Mouse (Mus musculus) hindbrain, embryonic 11.5 days (tissue): ENCODE measurements at regions not wholly inside any gene's neighbourhood (a gene's known extent, or its start where the extent isn't known, plus 50 kb on each side); places are given as distances from the start of the nearest gene placed in this dataset.

ENCODE experiments used
- ATAC-seq: fragments of 200-750 bp; cut with Nextera tagmentation; 2 replicates; pipeline ENCODE4 v1.8.0; 2017; ENCODE audit warnings: mild to moderate bottlenecking, moderate TSS enrichment, moderate library complexity; ENCODE audit not compliant: low FRiP score
- DNase-seq: peaks from one replicate; pipeline ENCODE4 v3.0.0-alpha.2; 2015; ENCODE audit warnings: low spot score
- H3K27ac ChIP-seq: fragments of 300-500 bp; sonication (generic); 2 replicates; pipeline ENCODE4 v1.5.1; 2014; ENCODE audit warnings: mild to moderate bottlenecking, low read depth, low read length
- H3K27me3 ChIP-seq: fragments of 300-500 bp; sonication (generic); 2 replicates; pipeline ENCODE4 v1.6.1; 2014; ENCODE audit warnings: mild to moderate bottlenecking, low read length, moderate library complexity, mixed read lengths; ENCODE audit not compliant: control insufficient read depth, insufficient read depth
- H3K36me3 ChIP-seq: fragments of 300-500 bp; sonication (generic); 2 replicates; pipeline ENCODE4 v1.6.1; 2014; ENCODE audit warnings: mild to moderate bottlenecking, low read length, moderate library complexity, mixed read lengths; ENCODE audit not compliant: control insufficient read depth, insufficient read depth
- H3K4me1 ChIP-seq: fragments of 300-500 bp; sonication (generic); replicated peaks from 2 replicates; pipeline ENCODE4 v1.6.1; 2014; ENCODE audit warnings: low read length, mixed read lengths; ENCODE audit not compliant: control insufficient read depth, insufficient read depth
- H3K4me2 ChIP-seq: fragments of 300-500 bp; sonication (generic); replicated peaks from 2 replicates; pipeline ENCODE4 v1.6.1; 2014; ENCODE audit warnings: mild to moderate bottlenecking, low read depth, low read length
- H3K4me3 ChIP-seq: fragments of 300-500 bp; sonication (generic); 2 replicates; pipeline ENCODE4 v1.5.1; 2014; ENCODE audit warnings: low read depth, low read length
- H3K9ac ChIP-seq: fragments of 300-500 bp; sonication (generic); 2 replicates; pipeline ENCODE4 v1.6.1; 2014; ENCODE audit warnings: low read depth, low read length
- H3K9me3 ChIP-seq: fragments of 300-500 bp; sonication (generic); 2 replicates; pipeline ENCODE4 v1.6.1; 2016; ENCODE audit warnings: low read length; ENCODE audit not compliant: control insufficient read depth
- WGBS: fragments of 180-500 bp; shearing (Covaris S2); extraction: QIAGEN DNeasy Blood & Tissue Kit; methylation state at CpG from one replicate; pipeline ENCODE4 v1.1.7; 2014; 5-methylcytosine and 5-hydroxymethylcytosine counted together

DNA sequence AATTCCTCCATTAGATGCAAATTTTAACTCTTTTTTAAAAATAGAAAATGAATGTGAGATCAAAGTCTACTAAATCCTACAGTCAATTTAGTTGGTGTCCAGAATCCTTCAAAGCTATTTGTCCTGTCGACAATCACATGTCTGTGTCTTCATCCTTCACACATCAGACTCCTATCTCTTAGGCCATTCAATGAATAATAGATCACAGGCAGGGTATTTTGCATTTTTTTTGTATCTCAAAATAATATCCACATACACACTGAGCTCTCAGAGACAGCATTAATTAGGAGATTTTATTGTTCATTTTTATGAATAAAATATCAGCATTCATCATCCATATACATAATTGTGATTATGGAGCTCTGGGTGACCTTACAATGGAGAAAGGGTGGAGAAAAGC is 427.2 kb downstream of the Hao1 start:
- Histone ChIP-seq H3K4me1 (no peaks in the 10 kb centered on the region), H3K9ac (no peak overlapping the region), H3K36me3 (no peaks in the 10 kb centered on the region), H3K4me2 (no peak overlapping the region), H3K4me3 (no peak overlapping the region), H3K27me3 (no peaks in the 10 kb centered on the region), H3K27ac (no peak overlapping the region), H3K9me3 (no peaks in the 10 kb centered on the region)
- DNase-seq (no peak), ATAC-seq (no peak)
- 76% methylated on average over 1 of the region's 1 CpGs for WGBS

DNA sequence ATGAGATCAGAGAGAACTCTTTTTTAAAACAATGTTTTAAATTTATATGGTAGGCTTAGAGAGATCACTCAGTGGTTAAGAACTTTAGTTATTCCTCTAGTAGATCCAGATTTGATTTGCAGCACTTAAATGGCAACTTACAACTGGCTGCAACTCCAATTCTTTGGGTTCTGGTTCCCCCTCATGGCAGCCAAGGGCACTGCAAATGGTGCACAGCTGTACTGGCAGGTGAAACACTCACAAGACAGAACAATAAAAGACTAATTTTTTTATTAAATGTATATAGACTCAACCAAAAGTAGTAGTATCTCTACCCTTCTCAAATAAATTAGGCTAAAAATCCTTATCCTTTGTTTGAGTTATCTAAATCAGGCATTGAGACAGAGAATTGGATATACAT is 446.9 kb downstream of the Hao1 start:
- Histone ChIP-seq H3K9me3 (no peaks in the 10 kb centered on the region), H3K4me3 (no peak overlapping the region), H3K4me1 (no peaks in the 10 kb centered on the region), H3K9ac (no peak overlapping the region), H3K36me3 (no peaks in the 10 kb centered on the region), H3K27ac (no peak overlapping the region), H3K4me2 (no peak overlapping the region), H3K27me3 (no peaks in the 10 kb centered on the region)
- DNase-seq, result no peak
- no peak for ATAC-seq

DNA sequence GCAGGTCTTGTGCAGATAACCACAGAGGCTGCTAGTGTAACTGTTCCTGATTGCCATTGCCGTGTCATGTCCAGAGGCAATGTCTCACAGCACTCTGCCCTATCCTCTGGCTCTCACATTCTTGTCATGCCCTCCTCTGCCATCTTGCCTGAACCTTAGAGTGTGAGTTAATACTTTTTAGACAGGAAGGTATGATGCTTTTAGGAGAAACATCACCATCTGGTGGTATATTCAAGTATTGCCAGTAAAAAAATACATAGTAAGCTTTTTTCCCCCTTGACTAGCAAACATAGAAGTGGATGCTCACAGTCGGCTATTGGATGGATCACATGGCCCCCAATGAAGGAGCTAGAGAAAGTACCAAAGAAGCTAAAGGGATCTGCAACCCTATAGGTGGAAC is 465.8 kb downstream of the Hao1 start:
- Histone ChIP-seq H3K9me3 (no peaks in the 10 kb centered on the region), H3K4me2 (no peak overlapping the region), H3K4me3 (no peak overlapping the region), H3K27ac (no peak overlapping the region), H3K4me1 (no peaks in the 10 kb centered on the region), H3K36me3 (no peaks in the 10 kb centered on the region), H3K27me3 (no peaks in the 10 kb centered on the region), H3K9ac (no peak overlapping the region)
- ATAC-seq (no peak), DNase-seq (no peak)
- WGBS, result 81% methylated on average over 2 of the region's 2 CpGs

DNA sequence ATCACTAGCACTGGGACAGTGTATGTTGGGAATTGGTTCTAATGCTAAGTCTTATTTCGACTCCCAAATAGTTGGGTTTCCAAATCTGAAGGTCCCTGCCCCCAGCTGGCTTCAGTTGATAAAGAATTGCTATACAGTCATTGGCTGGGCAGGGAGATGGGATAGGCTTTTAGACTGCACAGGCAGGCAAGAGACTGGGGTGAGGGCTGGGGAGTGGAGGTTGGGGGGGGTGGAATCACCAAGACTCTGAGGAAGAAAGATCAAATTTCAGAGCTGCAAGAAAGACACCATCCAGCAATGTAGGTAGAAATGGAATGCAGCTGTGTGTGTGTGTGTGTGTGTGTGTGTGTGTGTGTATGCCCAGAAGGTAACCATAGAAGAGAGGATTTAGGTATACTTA is 474.0 kb downstream of the Hao1 start:
- ATAC-seq (no peak), DNase-seq (no peak)
- no peaks in the 10 kb centered on the region for H3K27me3 ChIP-seq
- no peaks in the 10 kb centered on the region for H3K9me3 ChIP-seq
- 86% methylated on average over 1 of the region's 1 CpGs for WGBS
- no peak overlapping the region for H3K9ac ChIP-seq
- H3K27ac ChIP-seq, result no peak overlapping the region
- no peaks in the 10 kb centered on the region for H3K4me1 ChIP-seq
- H3K4me3 ChIP-seq, result no peak overlapping the region
- H3K4me2 ChIP-seq, result no peak overlapping the region
- H3K36me3 ChIP-seq, result no peaks in the 10 kb centered on the region

DNA sequence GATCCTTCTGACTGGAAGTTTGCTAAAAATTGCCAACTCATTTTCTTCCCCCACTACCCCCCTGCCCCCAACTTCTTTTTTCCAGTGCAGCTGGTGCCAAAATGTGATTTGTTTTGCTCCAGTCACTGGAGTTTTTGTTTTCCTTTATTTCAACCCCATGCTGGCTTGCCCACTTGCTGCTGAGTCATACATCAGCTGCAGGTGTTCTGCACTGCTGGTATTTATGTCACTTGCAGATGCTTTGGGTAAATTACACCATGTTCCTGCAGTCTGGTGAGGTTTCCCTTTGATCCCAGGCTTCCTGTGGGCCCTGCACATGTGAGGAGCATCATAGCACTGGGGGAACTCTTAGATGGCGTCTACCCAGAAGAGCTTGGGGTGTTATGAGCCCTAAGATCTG is 476.2 kb downstream of the Hao1 start:
- ATAC-seq (no peak), DNase-seq (no peak)
- Histone ChIP-seq H3K36me3 (no peaks in the 10 kb centered on the region), H3K4me2 (no peak overlapping the region), H3K9ac (no peak overlapping the region), H3K27ac (no peak overlapping the region), H3K4me1 (no peaks in the 10 kb centered on the region), H3K4me3 (no peak overlapping the region), H3K9me3 (no peaks in the 10 kb centered on the region), H3K27me3 (no peaks in the 10 kb centered on the region)
- WGBS, result 63% methylated on average over 1 of the region's 1 CpGs

DNA sequence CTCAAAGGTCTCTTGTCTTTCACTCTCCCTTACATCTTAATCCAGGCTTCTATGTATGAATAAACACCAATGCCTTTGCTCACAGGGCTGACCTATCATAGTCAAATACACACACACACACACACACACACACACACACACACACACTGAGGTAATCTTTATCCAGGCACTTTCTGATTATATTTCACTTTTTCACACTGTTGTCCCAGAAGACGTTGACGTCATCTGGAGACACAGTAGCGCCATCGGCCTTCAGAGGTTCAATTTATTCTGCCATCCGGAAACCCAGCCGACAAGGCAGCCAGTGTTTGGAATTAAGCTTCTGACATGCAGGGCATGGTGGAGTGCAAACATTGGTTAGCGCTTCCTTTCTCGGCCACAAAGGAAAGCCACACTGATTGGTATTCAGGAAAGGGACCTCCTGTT is 486.2 kb downstream of the Hao1 start:
- ATAC-seq (peak; percentile 27; the same call in 1 of the 2 replicates), DNase-seq (peak; percentile 25)
- Histone ChIP-seq H3K4me2 (no peak overlapping the region), H3K9me3 (no peaks in the 10 kb centered on the region), H3K27me3 (no peaks in the 10 kb centered on the region), H3K27ac (no peak overlapping the region), H3K4me3 (no peak overlapping the region), H3K9ac (no peak overlapping the region), H3K4me1 (no peaks in the 10 kb centered on the region), H3K36me3 (no peaks in the 10 kb centered on the region)
- WGBS, result 63% methylated on average over 8 of the region's 8 CpGs

DNA sequence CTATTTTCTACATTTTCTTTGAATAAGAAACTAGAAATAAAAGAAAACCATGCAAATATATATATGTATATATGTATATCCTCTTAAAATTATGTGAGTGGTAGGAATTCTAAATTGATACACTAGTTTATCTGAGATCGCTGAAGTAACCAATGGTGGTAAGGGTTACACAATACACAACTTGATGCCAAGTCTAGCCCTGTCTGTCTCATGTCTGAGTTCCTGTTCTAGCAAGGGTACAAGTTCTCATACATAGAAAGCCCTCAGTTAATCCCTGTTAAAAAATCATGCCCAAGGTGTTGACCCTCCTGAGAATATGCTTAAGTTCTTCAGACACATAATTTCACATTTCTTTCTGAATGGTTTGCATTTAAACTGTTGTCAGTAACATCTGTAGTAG is 486.8 kb downstream of the Hao1 start:
- no peak for DNase-seq
- H3K4me1 ChIP-seq, result no peaks in the 10 kb centered on the region
- no peaks in the 10 kb centered on the region for H3K36me3 ChIP-seq
- ATAC-seq, result no peak
- H3K27me3 ChIP-seq, result no peaks in the 10 kb centered on the region
- WGBS, result 97% methylated on average over 1 of the region's 1 CpGs
- no peaks in the 10 kb centered on the region for H3K9me3 ChIP-seq
- no peak overlapping the region for H3K9ac ChIP-seq
- H3K4me3 ChIP-seq, result no peak overlapping the region
- no peak overlapping the region for H3K27ac ChIP-seq
- H3K4me2 ChIP-seq, result no peak overlapping the region

DNA sequence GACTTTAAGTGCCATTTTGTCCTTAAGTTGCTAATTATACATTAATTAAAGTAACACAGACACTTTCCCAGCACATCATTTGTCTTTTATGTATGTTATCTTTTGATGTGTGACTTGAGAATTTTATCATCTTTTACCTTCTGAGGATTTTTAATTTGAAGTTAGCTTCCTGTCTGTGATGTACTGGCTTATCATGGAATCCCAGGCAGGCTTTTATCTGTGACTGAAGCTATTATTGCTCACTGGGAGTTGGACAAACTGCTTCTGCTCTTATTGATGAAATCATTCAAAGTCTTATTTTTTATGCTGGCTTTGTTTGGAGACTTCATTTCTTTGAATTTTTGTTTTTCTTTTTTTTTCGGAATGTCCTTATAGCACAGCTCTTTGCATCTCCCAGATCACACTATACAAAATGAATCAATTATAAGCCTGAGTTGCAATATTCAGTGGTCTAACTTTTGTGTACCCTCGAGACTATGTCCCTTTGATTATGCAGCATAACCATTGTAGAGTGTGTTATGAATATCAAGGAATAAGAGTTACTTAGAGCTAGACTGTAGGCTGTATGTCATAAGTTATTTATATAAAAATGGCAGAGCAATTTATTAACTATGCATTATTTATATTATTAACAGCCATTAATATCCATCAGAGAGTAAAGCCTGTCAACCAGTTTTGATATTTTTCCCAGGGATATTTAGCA is 494.1 kb downstream of the Hao1 start:
- 85% methylated on average over 2 of the region's 2 CpGs for WGBS
- Histone ChIP-seq H3K36me3 (no peaks in the 10 kb centered on the region), H3K4me2 (no peak overlapping the region), H3K9ac (no peak overlapping the region), H3K4me3 (no peak overlapping the region), H3K9me3 (no peaks in the 10 kb centered on the region), H3K4me1 (no peaks in the 10 kb centered on the region), H3K27me3 (no peaks in the 10 kb centered on the region), H3K27ac (no peak overlapping the region)
- no peak for ATAC-seq
- no peak for DNase-seq

DNA sequence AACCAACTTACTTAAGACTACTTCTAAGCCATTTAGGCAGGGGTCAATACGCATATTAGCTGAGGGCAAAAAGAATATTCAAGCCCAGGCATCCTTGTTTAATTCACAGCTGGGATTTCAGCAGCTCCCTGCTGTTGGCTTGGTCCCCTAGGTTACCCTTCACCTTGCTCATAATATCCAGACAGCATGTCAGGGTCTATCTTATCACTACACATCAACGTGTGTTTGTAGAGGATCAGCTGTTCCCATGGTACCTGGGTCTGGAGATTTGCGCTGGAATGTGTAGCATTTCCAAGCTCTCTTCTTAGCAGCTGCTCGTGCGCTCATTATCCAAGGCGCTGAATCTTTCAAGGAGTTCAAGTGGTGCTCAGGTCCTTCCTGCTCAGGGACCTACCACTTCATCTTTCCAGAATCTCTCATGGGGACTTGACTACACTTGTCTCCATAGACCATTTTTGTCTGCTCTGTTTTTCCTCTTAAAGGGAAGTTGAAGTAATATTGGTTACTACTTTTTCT is 484.5 kb downstream of the Bmp2 start:
- Histone ChIP-seq H3K27ac (no peak overlapping the region), H3K9me3 (no peaks in the 10 kb centered on the region), H3K4me2 (no peak overlapping the region), H3K27me3 (no peaks in the 10 kb centered on the region), H3K4me3 (no peak overlapping the region), H3K36me3 (no peaks in the 10 kb centered on the region), H3K9ac (no peak overlapping the region), H3K4me1 (no peaks in the 10 kb centered on the region)
- no peak for ATAC-seq
- DNase-seq, result no peak
- WGBS, result 64% methylated on average over 6 of the region's 6 CpGs
